ENCODE assay signal across 8 mouse cellular contexts in the genomic region with DNA sequence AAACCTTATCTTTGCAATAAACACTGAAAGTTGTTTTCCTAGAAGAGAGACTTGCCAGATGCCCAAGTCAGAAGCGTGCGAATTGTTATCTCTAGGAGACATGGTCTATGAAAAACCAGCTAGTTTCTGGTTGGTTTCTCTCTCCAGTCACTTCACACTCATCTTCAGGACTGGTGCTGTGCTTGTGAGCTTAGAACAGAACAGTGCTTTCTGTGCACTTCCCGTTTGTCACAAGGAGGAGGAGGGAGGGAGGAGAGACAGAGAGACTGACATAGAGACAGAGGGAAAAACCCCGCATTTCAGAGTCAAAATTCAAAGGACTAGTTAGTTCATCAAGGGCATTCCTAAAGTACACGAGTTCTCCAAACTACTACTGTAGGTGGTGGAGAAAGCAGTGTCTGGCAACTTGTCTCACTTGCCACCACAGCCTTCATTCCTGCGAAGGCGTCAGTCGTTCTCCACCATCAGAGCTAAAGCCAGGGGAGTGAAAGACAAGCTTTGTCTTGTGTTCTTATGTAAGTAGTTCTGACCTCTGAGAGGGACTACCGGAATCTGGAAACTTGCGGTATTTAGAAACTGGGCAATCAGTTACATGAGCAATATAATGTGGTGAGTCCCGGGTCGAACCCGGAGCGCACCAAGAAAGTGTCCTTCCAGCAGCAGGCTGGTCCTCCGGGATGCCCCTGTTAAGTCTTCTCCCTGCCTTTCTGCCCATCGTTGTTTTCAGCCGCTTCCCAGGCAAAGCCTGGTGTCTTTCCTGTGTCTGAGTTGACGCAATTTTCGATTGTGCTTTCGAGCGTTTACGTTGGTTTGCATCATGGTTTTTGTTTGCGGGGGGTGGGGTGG.
DNase-seq lines count a peak whose midpoint lies in the region; ATAC-seq and TF ChIP-seq lines count a peak whose summit lies in the region.

No protein-coding gene starts in this region.

- 1% methylated on average over 23 of the region's 23 CpGs for WGBS in bone marrow, adult 2 months
- WGBS in hindbrain, embryonic 10.5 days: 3% methylated on average over 23 of the region's 23 CpGs
- 4% methylated on average over 23 of the region's 23 CpGs for WGBS in limb, embryonic 15.5 days
- 5% methylated on average over 23 of the region's 23 CpGs for WGBS in midbrain, embryonic 14.5 days
- 2% methylated on average over 23 of the region's 23 CpGs for WGBS in stomach, postnatal 0 days

- no peaks in the 10 kb centered on the region for H3K9me3 ChIP-seq in hindbrain, embryonic 10.5 days
- H3K9me3 ChIP-seq in limb, embryonic 15.5 days: no peaks in the 10 kb centered on the region
- H3K9me3 ChIP-seq in midbrain, embryonic 14.5 days (ENCODE audit: control insufficient read depth, low read length): no peaks in the 10 kb centered on the region
- H3K9me3 ChIP-seq in stomach, postnatal 0 days (ENCODE audit: control insufficient read depth, low read length): no peaks in the 10 kb centered on the region

- DNase-seq in gastrocnemius, adult 2 months: peak; percentile 42
- DNase-seq in gastrocnemius, adult 18-20 months (ENCODE audit: low spot score): no peak
- peak; percentile 58 for DNase-seq in hindbrain, embryonic 10.5 days (ENCODE audit: low spot score)
- peak; percentile 58 for DNase-seq in midbrain, embryonic 14.5 days
- peak; percentile 46 for DNase-seq in stomach, postnatal 0 days (ENCODE audit: low spot score)

- no peaks in the 10 kb centered on the region for H3K36me3 ChIP-seq in hindbrain, embryonic 10.5 days
- H3K36me3 ChIP-seq in limb, embryonic 15.5 days: no peaks in the 10 kb centered on the region
- H3K36me3 ChIP-seq in midbrain, embryonic 14.5 days (ENCODE audit: control insufficient read depth, insufficient read depth, low read length): no peaks in the 10 kb centered on the region
- H3K36me3 ChIP-seq in stomach, postnatal 0 days (ENCODE audit: control insufficient read depth, insufficient read depth, low read length): no peaks in the 10 kb centered on the region

- H3K27me3 ChIP-seq in hindbrain, embryonic 10.5 days (ENCODE audit: insufficient read depth, poor library complexity, severe bottlenecking): peaks cover 8% of the 10 kb centered on the region; the same call in 1 of the 2 replicates
- H3K27me3 ChIP-seq in limb, embryonic 15.5 days: 0 out of 2 replicates have a peak, but pooled peaks cover 2% of the 10 kb centered on the region
- H3K27me3 ChIP-seq in midbrain, embryonic 14.5 days (ENCODE audit: control insufficient read depth, insufficient read depth, low read length): peaks cover 21% of the 10 kb centered on the region; the same call in 1 of the 2 replicates
- no peaks in the 10 kb centered on the region for H3K27me3 ChIP-seq in stomach, postnatal 0 days (ENCODE audit: control insufficient read depth, insufficient read depth, low read length)

- H3K4me3 ChIP-seq in gastrocnemius, adult 2 months: peak overlapping the region; percentile 90
- peak overlapping the region; percentile 86 for H3K4me3 ChIP-seq in bone marrow, adult 2 months (replicated peaks; ENCODE audit: control insufficient read depth, low read depth, low read length)
- peak overlapping the region; percentile 76 for H3K4me3 ChIP-seq in hindbrain, embryonic 10.5 days
- H3K4me3 ChIP-seq in limb, embryonic 15.5 days: peak overlapping the region; percentile 63
- peak overlapping the region; percentile 68 for H3K4me3 ChIP-seq in midbrain, embryonic 14.5 days (replicated peaks; ENCODE audit: low read depth, low read length)
- H3K4me3 ChIP-seq in stomach, postnatal 0 days (ENCODE audit: low read depth, low read length): peak overlapping the region; percentile 80

- no peak for TF ChIP-seq EP300 in stomach, postnatal 0 days (optimal IDR thresholded peaks at IDR 0.05)

- intact Hi-C loops in gastrocnemius, adult 2 months (cut with DNase I): loop anchor here (2.0 to 10.0 kb wide), 2 partner anchors 60 to 62 kb away; partner anchors contain the start of gene Aff1

- H3K4me2 ChIP-seq in limb, embryonic 15.5 days: peak overlapping the region; percentile 83
- H3K4me2 ChIP-seq in midbrain, embryonic 14.5 days (ENCODE audit: low read length): peak overlapping the region; percentile 70
- peak overlapping the region; percentile 77 for H3K4me2 ChIP-seq in stomach, postnatal 0 days (replicated peaks; ENCODE audit: low read depth)

- peak; percentile 53 for ATAC-seq in erythroid progenitor cell, adult 5-6 weeks (replicated peaks; ENCODE audit: low FRiP score, poor library complexity, severe bottlenecking)
- ATAC-seq in limb, embryonic 15.5 days (ENCODE audit: insufficient number of reproducible peaks, low FRiP score, low TSS enrichment, low read depth): no peak
- no peak for ATAC-seq in midbrain, embryonic 14.5 days (ENCODE audit: low FRiP score, low TSS enrichment)
- ATAC-seq in stomach, postnatal 0 days (ENCODE audit: low FRiP score, low TSS enrichment): 0 out of 2 replicates have a peak, but pooled peaks have one; percentile 1

- no peak for TF ChIP-seq POLR2A in bone marrow, adult 2 months (IDR thresholded peaks at IDR 0.05; ENCODE audit: borderline replicate concordance, control insufficient read depth, low read depth, low read length)

- H3K4me1 ChIP-seq in bone marrow, adult 2 months (ENCODE audit: control insufficient read depth, insufficient read depth, low read length): peaks cover 15% of the 10 kb centered on the region
- peaks cover 32% of the 10 kb centered on the region for H3K4me1 ChIP-seq in hindbrain, embryonic 10.5 days (replicated peaks)
- peaks cover 10% of the 10 kb centered on the region; the same call in 1 of the 2 replicates for H3K4me1 ChIP-seq in limb, embryonic 15.5 days
- 0 out of 2 replicates have a peak, but pooled peaks cover 2% of the 10 kb centered on the region for H3K4me1 ChIP-seq in midbrain, embryonic 14.5 days (ENCODE audit: control insufficient read depth, insufficient read depth, low read length)
- H3K4me1 ChIP-seq in stomach, postnatal 0 days (replicated peaks; ENCODE audit: control insufficient read depth, insufficient read depth): no peaks in the 10 kb centered on the region

- H3K27ac ChIP-seq in gastrocnemius, adult 2 months: peak overlapping the region; percentile 96
- peak overlapping the region; percentile 94 for H3K27ac ChIP-seq in bone marrow, adult 2 months (ENCODE audit: control insufficient read depth, insufficient read depth, low read depth, low read length, poor library complexity)
- peak overlapping the region; percentile 97 for H3K27ac ChIP-seq in hindbrain, embryonic 10.5 days
- peak overlapping the region; percentile 92 for H3K27ac ChIP-seq in limb, embryonic 15.5 days
- no peak overlapping the region for H3K27ac ChIP-seq in midbrain, embryonic 14.5 days (replicated peaks; ENCODE audit: low read depth, low read length)
- peak overlapping the region; percentile 98 for H3K27ac ChIP-seq in stomach, postnatal 0 days (replicated peaks)

- peak overlapping the region; percentile 61; the same call in 1 of the 2 replicates for H3K9ac ChIP-seq in limb, embryonic 15.5 days
- H3K9ac ChIP-seq in midbrain, embryonic 14.5 days (replicated peaks; ENCODE audit: low read length): peak overlapping the region; percentile 66
- H3K9ac ChIP-seq in stomach, postnatal 0 days (ENCODE audit: low read length): peak overlapping the region; percentile 88

- no peak for TF ChIP-seq CTCF in gastrocnemius, adult 2 months (IDR thresholded peaks at IDR 0.05)
- TF ChIP-seq CTCF in bone marrow, adult 2 months (IDR thresholded peaks at IDR 0.05; ENCODE audit: control insufficient read depth, insufficient read depth, low read length): no peak
- TF ChIP-seq CTCF in stomach, postnatal 0 days (IDR thresholded peaks at IDR 0.05; ENCODE audit: low read depth): no peak

Comparison
In these comparisons a context has a peak if more than half of its experiments do, and no peak if none do; other contexts are left out.
1. ATAC-seq: peak in erythroid progenitor cell, adult 5-6 weeks (single experiment) and stomach, postnatal 0 days (single experiment); none in limb, embryonic 15.5 days (single experiment) and midbrain, embryonic 14.5 days (single experiment).
2. Peak in every context shown above with its lines, with median percentiles within 50 percentile points of each other: H3K4me3 ChIP-seq, H3K4me2 ChIP-seq and H3K9ac ChIP-seq.